Mouse (Mus musculus) limb, embryonic 15.5 days (tissue): ENCODE data around the gene Slc26a8. TPM values are rescaled to one million over a fixed set of nuclear protein-coding genes. Genes with fewer than 3 reads are reported as not detected.

Source experiments
- polyA plus RNA-seq: library from polyadenylated mRNA; unstranded; fragments of >200 nt; fragmentation: Nextera tagmentation; extraction: Ambion mirVana; gene quantifications from 2 replicates; pipeline ENCODE4 v1.2.1, GENCODE M21; 2015

Gene Slc26a8
- polyA plus RNA-seq, 1 experiment from 2014 or later: 0.60 TPM

Other genes with a start within 250 kb of the Slc26a8 start
- 29.8 and 42.1 TPM in 2 replicates for gene Fkbp5, start 172.7 kb downstream of the Slc26a8 start, polyA plus RNA-seq
- not detected in 2 replicates for gene Armc12, start 159.4 kb downstream of the Slc26a8 start, polyA plus RNA-seq
- gene Clpsl2, start 140.8 kb downstream of the Slc26a8 start, polyA plus RNA-seq: not detected in 2 replicates
- 0.47 and 1.8 TPM in 2 replicates for gene Clps, start 129.5 kb downstream of the Slc26a8 start, polyA plus RNA-seq
- 0.40 and 0.60 TPM in 2 replicates for gene Lhfpl5, start 114.6 kb downstream of the Slc26a8 start, polyA plus RNA-seq
- 120 and 121 TPM in 2 replicates for gene Srpk1, start 67.5 kb downstream of the Slc26a8 start, polyA plus RNA-seq
- gene Mapk14, start 1.1 kb upstream of the Slc26a8 start, polyA plus RNA-seq: 37.9 and 45.2 TPM in 2 replicates
- gene AC170998.1, start 35.9 kb upstream of the Slc26a8 start, polyA plus RNA-seq: 1.9 and 2.4 TPM in 2 replicates
- gene Mapk13, start 79.1 kb upstream of the Slc26a8 start, polyA plus RNA-seq: 126 and 130 TPM in 2 replicates
- 7.3 and 8.4 TPM in 2 replicates for gene Brpf3, start 110.9 kb upstream of the Slc26a8 start, polyA plus RNA-seq
- gene Pnpla1, start 168.2 kb upstream of the Slc26a8 start, polyA plus RNA-seq: 13.8 and 14.1 TPM in 2 replicates
- 0.22 and 0.27 TPM in 2 replicates for gene 4930539E08Rik, start 225.1 kb upstream of the Slc26a8 start, polyA plus RNA-seq